Mouse (Mus musculus): ENCODE results near the gene Ctsh. TPM values are rescaled to one million over a fixed set of nuclear protein-coding genes. Genes with fewer than 3 reads are reported as not detected.
"Not testable (repeated sequence)": the region's sequence is repeated elsewhere in the genome, so short reads cannot be mapped to it uniquely, and the experiment has no call there.

Gene Ctsh
- polyA plus RNA-seq, 1 experiment, result 95.5 TPM

DNA sequence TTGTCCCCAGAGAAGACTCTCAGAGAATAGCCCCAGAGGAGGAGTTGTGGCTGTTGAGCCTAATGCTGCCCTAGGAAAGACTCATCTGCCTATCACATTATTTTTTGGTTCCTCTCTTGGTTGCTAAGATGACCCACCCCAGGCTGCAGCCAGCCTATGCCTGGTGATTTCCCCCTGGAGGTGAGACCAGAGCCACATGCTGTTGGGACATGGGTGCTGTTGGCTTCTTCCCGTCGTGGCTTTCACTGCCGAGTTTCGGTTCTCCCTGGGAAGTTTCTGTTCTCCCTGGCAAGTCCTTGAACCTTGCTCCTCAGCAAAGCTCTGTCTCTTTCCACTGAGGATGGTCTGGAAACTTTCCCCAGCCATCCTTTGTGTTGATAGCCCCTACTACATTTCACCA, 20.0 kb upstream of the Ctsh start:
- Histone ChIP-seq H3K4me3 (replicated peaks; ENCODE audit: extremely low read depth, low read depth, low read length) (no peak overlapping the region), H3K4me1 (ENCODE audit: control insufficient read depth, insufficient read depth, low read length) (no peaks in the 10 kb centered on the region)
- no peak for DNase-seq
- TF ChIP-seq CTCF (IDR thresholded peaks at IDR 0.05; ENCODE audit: insufficient read depth, low read length) (no peak), POLR2A (IDR thresholded peaks at IDR 0.05; ENCODE audit: borderline replicate concordance, extremely low read depth, low read depth, low read length) (no peak)
- WGBS, result 73% methylated on average over 4 of the region's 4 CpGs

DNA sequence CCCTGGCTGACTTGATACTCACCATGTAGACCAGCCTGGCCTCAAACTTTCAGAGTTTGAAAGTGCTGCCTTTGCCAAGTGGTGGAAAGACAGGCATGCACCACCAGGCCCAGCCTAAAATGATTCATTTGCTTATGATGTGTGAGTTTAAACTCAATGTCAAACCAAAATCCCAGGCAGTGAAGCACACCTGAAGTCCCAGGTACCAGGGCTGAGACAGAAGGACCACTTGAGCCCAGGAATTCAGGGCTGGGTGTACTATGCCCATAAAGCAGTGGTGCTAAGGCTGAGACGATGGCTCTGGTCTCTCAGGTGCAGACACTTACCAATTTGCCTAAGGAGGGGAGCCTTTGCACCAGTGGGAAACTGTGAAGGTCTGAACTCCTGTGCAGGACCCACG, 18.8 kb upstream of the Ctsh start:
- no peak for DNase-seq
- 67% methylated on average over 2 of the region's 2 CpGs for WGBS
- Histone ChIP-seq H3K4me3 (replicated peaks; ENCODE audit: extremely low read depth, low read depth, low read length) (no peak overlapping the region), H3K4me1 (ENCODE audit: control insufficient read depth, insufficient read depth, low read length) (no peaks in the 10 kb centered on the region)
- no peak for TF ChIP-seq CTCF (IDR thresholded peaks at IDR 0.05; ENCODE audit: insufficient read depth, low read length)
- no peak for TF ChIP-seq POLR2A (IDR thresholded peaks at IDR 0.05; ENCODE audit: borderline replicate concordance, extremely low read depth, low read depth, low read length)

DNA sequence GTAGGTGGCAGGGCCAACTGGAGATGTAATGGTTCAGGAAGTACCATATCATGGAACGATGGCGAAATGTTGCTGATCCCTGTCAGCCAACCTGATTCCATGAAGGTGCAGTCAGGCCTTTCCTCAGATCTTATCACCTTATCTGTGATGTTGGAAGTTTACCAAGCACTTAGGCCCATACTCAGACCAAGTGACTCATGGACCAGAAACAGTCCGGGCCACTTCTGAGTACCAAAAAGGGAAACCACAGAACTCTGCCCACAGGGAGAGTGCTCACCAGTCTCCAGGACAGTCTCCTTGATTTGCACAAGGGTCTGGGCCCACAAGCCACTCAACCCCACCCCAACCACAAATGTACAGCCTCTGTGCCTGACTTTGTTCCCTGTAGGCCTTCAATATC, 18.2 kb upstream of the Ctsh start:
- 74% methylated on average over 3 of the region's 3 CpGs for WGBS
- no peaks in the 10 kb centered on the region for H3K4me1 ChIP-seq (ENCODE audit: control insufficient read depth, insufficient read depth, low read length)
- TF ChIP-seq POLR2A (IDR thresholded peaks at IDR 0.05; ENCODE audit: borderline replicate concordance, extremely low read depth, low read depth, low read length) (no peak), CTCF (IDR thresholded peaks at IDR 0.05; ENCODE audit: insufficient read depth, low read length) (no peak)
- DNase-seq, result peak; percentile 54
- no peak overlapping the region for H3K4me3 ChIP-seq (replicated peaks; ENCODE audit: extremely low read depth, low read depth, low read length)

DNA sequence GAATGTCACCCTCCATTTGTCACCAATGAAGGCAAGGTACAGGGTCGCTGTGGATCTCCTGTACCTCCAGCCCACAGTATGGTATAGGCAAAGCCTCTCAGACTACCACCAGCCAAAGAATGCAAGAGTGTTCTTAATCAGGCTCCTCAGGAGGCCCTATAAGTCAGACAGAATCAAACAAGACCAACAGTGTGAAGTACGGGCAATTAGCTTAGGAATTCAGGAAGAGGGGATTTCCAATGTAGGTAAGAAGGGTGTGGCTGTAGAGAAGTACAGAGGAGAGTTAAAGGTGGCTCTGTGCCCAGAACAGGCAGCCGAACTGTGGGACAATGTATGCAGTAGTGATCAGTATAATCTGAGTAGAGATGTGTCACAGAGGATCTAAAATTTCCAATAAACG, 17.6 kb upstream of the Ctsh start:
- WGBS, result 53% methylated on average over 4 of the region's 4 CpGs
- H3K4me3 ChIP-seq (replicated peaks; ENCODE audit: extremely low read depth, low read depth, low read length), result no peak overlapping the region
- DNase-seq, result no peak
- TF ChIP-seq POLR2A (IDR thresholded peaks at IDR 0.05; ENCODE audit: borderline replicate concordance, extremely low read depth, low read depth, low read length) (no peak), CTCF (IDR thresholded peaks at IDR 0.05; ENCODE audit: insufficient read depth, low read length) (no peak)
- no peaks in the 10 kb centered on the region for H3K4me1 ChIP-seq (ENCODE audit: control insufficient read depth, insufficient read depth, low read length)

DNA sequence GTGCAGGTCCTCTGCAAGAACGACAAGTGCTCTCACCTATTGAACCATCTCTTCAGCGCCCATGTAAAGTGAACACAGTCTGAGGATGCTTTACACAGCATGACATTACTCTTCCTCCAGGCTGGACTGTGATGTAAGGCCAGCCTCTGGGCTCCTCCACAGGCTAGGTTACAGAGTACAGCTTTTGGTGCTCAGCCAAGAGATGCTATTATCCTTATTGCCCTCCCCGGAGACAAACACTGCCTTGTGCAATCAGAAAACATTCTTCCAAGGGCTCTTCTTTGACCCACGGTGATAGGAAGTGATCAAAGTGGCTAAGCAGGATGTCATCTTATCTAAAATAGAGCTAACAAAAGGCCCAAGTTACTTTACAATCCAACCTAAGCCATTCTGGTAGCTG, 15.4 kb upstream of the Ctsh start:
- Histone ChIP-seq H3K4me1 (ENCODE audit: control insufficient read depth, insufficient read depth, low read length) (no peaks in the 10 kb centered on the region), H3K4me3 (replicated peaks; ENCODE audit: extremely low read depth, low read depth, low read length) (no peak overlapping the region)
- TF ChIP-seq POLR2A (IDR thresholded peaks at IDR 0.05; ENCODE audit: borderline replicate concordance, extremely low read depth, low read depth, low read length) (no peak), CTCF (IDR thresholded peaks at IDR 0.05; ENCODE audit: insufficient read depth, low read length) (no peak)
- no peak for DNase-seq
- 58% methylated on average over 4 of the region's 4 CpGs for WGBS

DNA sequence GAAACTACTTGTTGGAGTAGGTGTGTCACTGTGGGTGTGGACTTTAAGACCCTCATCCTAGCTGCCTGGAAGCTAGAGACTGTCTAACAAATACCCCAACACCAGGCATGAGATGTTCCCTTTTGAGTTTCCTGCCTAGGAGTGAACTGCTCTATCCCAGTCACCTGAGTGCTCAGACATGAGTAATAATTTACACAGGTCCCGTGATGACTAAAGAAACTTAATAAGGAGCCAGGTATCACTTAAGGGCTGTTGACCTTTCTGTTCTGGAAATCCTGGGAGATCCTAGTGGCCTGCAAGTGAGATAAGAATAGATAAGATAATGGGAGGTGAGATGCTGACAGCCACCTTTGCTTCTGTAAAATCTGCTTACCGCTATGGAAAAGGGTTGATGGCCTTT, 13.0 kb upstream of the Ctsh start:
- Histone ChIP-seq H3K4me3 (replicated peaks; ENCODE audit: extremely low read depth, low read depth, low read length) (no peak overlapping the region), H3K4me1 (ENCODE audit: control insufficient read depth, insufficient read depth, low read length) (no peaks in the 10 kb centered on the region)
- TF ChIP-seq POLR2A (IDR thresholded peaks at IDR 0.05; ENCODE audit: borderline replicate concordance, extremely low read depth, low read depth, low read length), result no peak
- no peak for TF ChIP-seq CTCF (IDR thresholded peaks at IDR 0.05; ENCODE audit: insufficient read depth, low read length)
- 57% methylated on average over 2 of the region's 2 CpGs for WGBS
- DNase-seq, result no peak

DNA sequence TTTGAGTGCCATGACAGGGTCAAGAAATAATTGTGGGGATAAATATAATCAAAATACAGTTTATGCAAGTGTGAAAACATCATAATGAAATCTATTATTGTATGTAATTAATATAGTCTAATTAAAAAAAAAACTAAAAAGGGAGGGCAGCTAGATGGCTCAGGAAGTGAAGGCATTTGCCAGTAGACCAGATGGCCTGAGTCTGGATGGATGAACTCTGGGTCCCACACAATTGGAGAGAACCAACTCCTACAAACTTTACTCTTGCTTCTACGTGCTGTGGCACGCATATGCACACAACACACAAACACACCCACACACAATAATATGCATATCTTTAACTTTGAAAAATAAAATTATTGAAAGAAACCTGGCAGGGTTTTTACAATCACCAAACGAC, 12.4 kb upstream of the Ctsh start:
- 91% methylated on average over 3 of the region's 3 CpGs for WGBS
- TF ChIP-seq CTCF (IDR thresholded peaks at IDR 0.05; ENCODE audit: insufficient read depth, low read length) (no peak), POLR2A (IDR thresholded peaks at IDR 0.05; ENCODE audit: borderline replicate concordance, extremely low read depth, low read depth, low read length) (no peak)
- Histone ChIP-seq H3K4me3 (replicated peaks; ENCODE audit: extremely low read depth, low read depth, low read length) (no peak overlapping the region), H3K4me1 (ENCODE audit: control insufficient read depth, insufficient read depth, low read length) (no peaks in the 10 kb centered on the region)
- DNase-seq, result no peak

DNA sequence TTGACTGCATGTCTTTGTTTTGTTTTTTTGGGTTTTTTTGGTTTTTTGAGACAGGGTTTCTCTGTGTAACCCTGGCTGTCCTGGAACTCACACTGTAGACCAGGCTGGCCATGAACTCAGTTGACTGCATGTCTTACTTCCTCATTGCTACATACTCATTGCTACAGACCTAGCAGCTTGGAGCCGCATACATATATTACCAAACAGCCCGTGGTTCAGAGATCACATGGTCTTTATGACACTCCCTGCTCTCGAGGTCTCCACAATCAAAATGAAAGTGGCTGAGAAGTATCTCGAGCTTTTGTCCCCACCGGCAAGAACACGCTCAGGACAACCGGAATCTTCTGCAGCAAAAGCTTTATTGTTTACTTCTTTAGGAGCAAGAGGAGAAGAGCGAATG, 11.0 kb upstream of the Ctsh start:
- 74% methylated on average over 8 of the region's 8 CpGs for WGBS
- not testable (repeated sequence) for DNase-seq; H3K4me3 ChIP-seq (replicated peaks; ENCODE audit: extremely low read depth, low read depth, low read length); H3K4me1 ChIP-seq (ENCODE audit: control insufficient read depth, insufficient read depth, low read length)

DNA sequence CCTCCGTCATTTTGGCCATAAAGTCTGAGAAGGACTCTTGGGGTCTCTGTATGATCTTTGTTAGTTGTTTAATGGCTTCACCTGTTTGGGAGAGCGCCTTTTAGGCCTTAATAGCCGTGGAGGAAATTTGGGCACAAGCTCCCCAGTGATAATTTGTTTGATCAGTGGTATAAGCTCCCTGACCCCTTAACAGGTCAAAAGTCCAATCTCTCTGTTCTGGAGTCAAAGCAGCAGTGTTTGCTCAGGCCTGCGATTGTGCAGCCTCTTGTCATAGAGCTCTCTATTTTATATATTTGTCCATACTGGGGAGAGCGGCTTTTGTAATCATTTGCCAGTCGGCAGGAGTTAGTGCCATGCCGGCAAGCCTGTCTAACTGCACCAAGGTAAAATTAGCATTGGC, 8.8 kb upstream of the Ctsh start:
- Histone ChIP-seq H3K4me3 (replicated peaks; ENCODE audit: extremely low read depth, low read depth, low read length) (no peak overlapping the region), H3K4me1 (ENCODE audit: control insufficient read depth, insufficient read depth, low read length) (peaks cover 4% of the 10 kb centered on the region; the same call in 1 of the 2 replicates)
- no peak for TF ChIP-seq CTCF (IDR thresholded peaks at IDR 0.05; ENCODE audit: insufficient read depth, low read length)
- no peak for TF ChIP-seq POLR2A (IDR thresholded peaks at IDR 0.05; ENCODE audit: borderline replicate concordance, extremely low read depth, low read depth, low read length)
- DNase-seq, result no peak
- 68% methylated on average over 7 of the region's 7 CpGs for WGBS

DNA sequence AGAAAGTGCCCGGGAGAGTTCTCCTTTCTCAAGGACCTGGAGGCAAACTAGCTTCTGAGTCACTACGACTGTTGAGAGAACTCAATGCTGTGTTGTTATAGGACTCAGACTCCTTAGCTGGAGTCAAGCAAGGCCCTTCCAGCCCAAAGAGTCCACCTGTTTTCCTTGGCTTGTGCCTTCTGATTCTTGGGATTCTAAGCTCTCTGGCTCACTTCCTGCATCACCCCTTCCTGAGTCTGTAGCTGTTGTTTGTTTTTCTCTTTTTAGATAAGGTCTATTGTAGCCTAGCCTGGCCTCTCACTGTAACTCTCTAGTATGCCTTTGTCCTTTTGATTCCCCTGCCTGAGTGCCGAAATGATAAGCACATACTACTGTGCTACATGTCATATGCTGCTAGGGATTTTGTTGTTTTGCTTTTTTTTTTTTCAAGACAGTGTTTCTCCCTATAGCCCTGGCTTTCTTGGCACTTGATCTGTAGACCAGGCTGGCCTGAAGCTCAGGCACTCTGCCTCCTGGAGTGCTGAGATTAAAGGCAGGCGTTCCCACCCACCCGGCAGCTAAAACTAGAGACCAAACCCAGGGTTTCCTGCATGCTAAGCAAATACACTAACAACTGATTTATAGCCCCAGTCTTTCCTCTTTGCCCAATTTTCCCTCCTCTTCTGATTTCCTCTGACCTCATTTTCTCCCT, 5.9 kb upstream of the Ctsh start:
- 27% methylated on average over 5 of the region's 5 CpGs for WGBS
- no peak for DNase-seq
- H3K4me1 ChIP-seq (ENCODE audit: control insufficient read depth, insufficient read depth, low read length), result peaks cover 4% of the 10 kb centered on the region; the same call in 1 of the 2 replicates
- H3K4me3 ChIP-seq (replicated peaks; ENCODE audit: extremely low read depth, low read depth, low read length), result no peak overlapping the region
- TF ChIP-seq POLR2A (IDR thresholded peaks at IDR 0.05; ENCODE audit: borderline replicate concordance, extremely low read depth, low read depth, low read length) (no peak), CTCF (IDR thresholded peaks at IDR 0.05; ENCODE audit: insufficient read depth, low read length) (no peak)

Data from lung, adult 2 months (tissue).